Mouse (Mus musculus) heart, embryonic 11.5 days (tissue): ENCODE measurements around the gene Slc6a8. TPM values are rescaled to one million over a fixed set of nuclear protein-coding genes. Genes with fewer than 3 reads are reported as not detected.
A peak's percentile ranks its signal among the peaks of the same experiment; 100 is the strongest.

ENCODE experiments used
- ATAC-seq: fragments of 200-750 bp; cut with Nextera tagmentation; replicated peaks from 2 replicates; pipeline ENCODE4 v1.8.0; 2017; ENCODE audit warnings: moderate library complexity; ENCODE audit not compliant: insufficient number of reproducible peaks, low FRiP score, low TSS enrichment
- H3K27ac ChIP-seq: fragments of 300-500 bp; sonication (generic); 2 replicates; pipeline ENCODE4 v1.5.1; 2014; ENCODE audit warnings: mild to moderate bottlenecking, low read depth, low read length
- H3K27me3 ChIP-seq: fragments of 300-500 bp; sonication (generic); 2 replicates; pipeline ENCODE4 v1.6.1; 2014; ENCODE audit warnings: mild to moderate bottlenecking, low read length, mixed read lengths; ENCODE audit not compliant: control insufficient read depth, insufficient read depth
- H3K36me3 ChIP-seq: fragments of 300-500 bp; sonication (generic); 2 replicates; pipeline ENCODE4 v1.6.1; 2014; ENCODE audit warnings: mild to moderate bottlenecking, low read length, moderate library complexity, mixed read lengths; ENCODE audit not compliant: control insufficient read depth, insufficient read depth
- H3K4me1 ChIP-seq: fragments of 300-500 bp; sonication (generic); 2 replicates; pipeline ENCODE4 v1.6.1; 2014; ENCODE audit warnings: low read length; ENCODE audit not compliant: control insufficient read depth, insufficient read depth
- H3K4me2 ChIP-seq: fragments of 300-500 bp; sonication (generic); 2 replicates; pipeline ENCODE4 v1.6.1; 2014; ENCODE audit warnings: mild to moderate bottlenecking, moderate library complexity
- H3K4me3 ChIP-seq: fragments of 300-500 bp; sonication (generic); 2 replicates; pipeline ENCODE4 v1.5.1; 2014; ENCODE audit warnings: low read depth, low read length
- H3K9ac ChIP-seq: fragments of 300-500 bp; sonication (generic); 2 replicates; pipeline ENCODE4 v1.6.1; 2014; ENCODE audit warnings: mild to moderate bottlenecking, low read depth, low read length, moderate library complexity
- H3K9me3 ChIP-seq: fragments of 300-500 bp; sonication (generic); replicated peaks from 2 replicates; pipeline ENCODE4 v1.6.1; 2016; ENCODE audit warnings: low read length; ENCODE audit not compliant: control insufficient read depth
- WGBS: fragments of 180-500 bp; shearing (Covaris S2); extraction: QIAGEN DNeasy Blood & Tissue Kit; methylation state at CpG from one replicate; pipeline ENCODE4 v1.1.7; 2014; ENCODE audit not compliant: insufficient replicate concordance; 5-methylcytosine and 5-hydroxymethylcytosine counted together
- polyA plus RNA-seq: library from polyadenylated mRNA; unstranded; fragments of >200 nt; fragmentation: Nextera tagmentation; extraction: Ambion mirVana; gene quantifications from 2 replicates; pipeline ENCODE4 v1.2.1, GENCODE M21; 2014

Gene Slc6a8
- polyA plus RNA-seq, 1 experiment from 2014 or later = 8.2 TPM

GRCm38 (mm10) chrX:73672031-73672431 is 919 bp upstream of the Slc6a8 start:
- ATAC-seq = no peak

GRCm38 (mm10) chrX:73673619-73673967 is 643 bp downstream of the Slc6a8 start:
- Histone ChIP-seq H3K4me2 (peak overlapping the region; percentile 70), H3K4me1 (no peaks in the 10 kb centered on the region), H3K9ac (peak overlapping the region; percentile 66), H3K27ac (peak overlapping the region; percentile 74), H3K4me3 (peak overlapping the region; percentile 50), H3K27me3 (peaks cover 5% of the 10 kb centered on the region), H3K9me3 (no peaks in the 10 kb centered on the region), H3K36me3 (no peaks in the 10 kb centered on the region)
- WGBS = 25% methylated on average over 24 of the region's 42 CpGs
- no peak for ATAC-seq

More at GRCm38 (mm10) chrX:73672031-73672431, 919 bp upstream of the Slc6a8 start:
- WGBS = 55% methylated on average over 4 of the region's 4 CpGs
- no peak overlapping the region for H3K9ac ChIP-seq
- no peak overlapping the region for H3K4me3 ChIP-seq
- no peaks in the 10 kb centered on the region for H3K9me3 ChIP-seq
- H3K27me3 ChIP-seq = peaks cover 5% of the 10 kb centered on the region
- H3K36me3 ChIP-seq = no peaks in the 10 kb centered on the region
- H3K4me2 ChIP-seq = no peak overlapping the region
- no peaks in the 10 kb centered on the region for H3K4me1 ChIP-seq
- no peak overlapping the region for H3K27ac ChIP-seq

GRCm38 (mm10) chrX:73673968-73674661 is 1.2 kb downstream of the Slc6a8 start:
- peak; percentile 40; the same call in 1 of the 2 replicates for ATAC-seq
- peak overlapping the region; percentile 74; the same call in 1 of the 2 replicates for H3K27ac ChIP-seq
- no peaks in the 10 kb centered on the region for H3K4me1 ChIP-seq
- H3K27me3 ChIP-seq = peaks cover 5% of the 10 kb centered on the region
- no peaks in the 10 kb centered on the region for H3K9me3 ChIP-seq
- peak overlapping the region; percentile 70 for H3K4me2 ChIP-seq
- peak overlapping the region; percentile 66 for H3K9ac ChIP-seq
- H3K4me3 ChIP-seq = peak overlapping the region; percentile 50
- 29% methylated on average over 20 of the region's 20 CpGs for WGBS
- no peaks in the 10 kb centered on the region for H3K36me3 ChIP-seq

- Histone ChIP-seq H3K9ac (no peak overlapping the region), H3K4me1 (no peaks in the 10 kb centered on the region), H3K27ac (no peak overlapping the region), H3K4me2 (peak overlapping the region; percentile 70; the same call in 1 of the 2 replicates), H3K9me3 (no peaks in the 10 kb centered on the region), H3K36me3 (peaks cover under 1% of the 10 kb centered on the region; the same call in 1 of the 2 replicates), H3K27me3 (peaks cover 5% of the 10 kb centered on the region), H3K4me3 (no peak overlapping the region)
- ATAC-seq = no peak
- WGBS = 55% methylated on average over 2 of the region's 2 CpGs
Observed at GRCm38 (mm10) chrX:73675231-73675630, 2.3 kb downstream of the Slc6a8 start.

GRCm38 (mm10) chrX:73676668-73677067 is 3.7 kb downstream of the Slc6a8 start:
- 86% methylated on average over 4 of the region's 4 CpGs for whole genome bisulfite sequencing
- H3K36me3 ChIP-seq = peaks cover 4% of the 10 kb centered on the region; the same call in 1 of the 2 replicates
- ATAC-seq = no peak

GRCm38 (mm10) chrX:73684156-73684555 is 11.2 kb downstream of the Slc6a8 start:
- H3K27me3 ChIP-seq = no peaks in the 10 kb centered on the region; the same call in 1 of the 2 replicates
- H3K36me3 ChIP-seq = peaks cover 4% of the 10 kb centered on the region; the same call in 1 of the 2 replicates
- no peak overlapping the region for H3K4me2 ChIP-seq
- no peak overlapping the region for H3K27ac ChIP-seq
- H3K9ac ChIP-seq = no peak overlapping the region
- WGBS = 80% methylated on average over 2 of the region's 2 CpGs
- H3K4me3 ChIP-seq = no peak overlapping the region
- no peak for ATAC-seq
- H3K4me1 ChIP-seq = no peaks in the 10 kb centered on the region; the same call in 1 of the 2 replicates
- no peaks in the 10 kb centered on the region for H3K9me3 ChIP-seq

More at GRCm38 (mm10) chrX:73676668-73677067, 3.7 kb downstream of the Slc6a8 start:
- Histone ChIP-seq H3K9me3 (no peaks in the 10 kb centered on the region), H3K27ac (no peak overlapping the region), H3K4me2 (no peak overlapping the region), H3K4me3 (no peak overlapping the region), H3K27me3 (peaks cover 5% of the 10 kb centered on the region), H3K4me1 (no peaks in the 10 kb centered on the region), H3K9ac (no peak overlapping the region)

- no peak overlapping the region for H3K4me2 ChIP-seq
- no peaks in the 10 kb centered on the region; the same call in 1 of the 2 replicates for H3K27me3 ChIP-seq
- H3K27ac ChIP-seq = peak overlapping the region; percentile 76
- H3K9ac ChIP-seq = no peak overlapping the region
- no peak overlapping the region for H3K4me3 ChIP-seq
- H3K9me3 ChIP-seq = no peaks in the 10 kb centered on the region
- no peaks in the 10 kb centered on the region; the same call in 1 of the 2 replicates for H3K4me1 ChIP-seq
- peaks cover 4% of the 10 kb centered on the region; the same call in 1 of the 2 replicates for H3K36me3 ChIP-seq
- no peak for ATAC-seq
Observed at GRCm38 (mm10) chrX:73684978-73685377, 12.0 kb downstream of the Slc6a8 start.

GRCm38 (mm10) chrX:73685629-73686028 is 12.7 kb downstream of the Slc6a8 start:
- peak overlapping the region; percentile 76 for H3K27ac ChIP-seq
- H3K9me3 ChIP-seq = no peaks in the 10 kb centered on the region
- H3K4me3 ChIP-seq = no peak overlapping the region
- H3K4me1 ChIP-seq = no peaks in the 10 kb centered on the region; the same call in 1 of the 2 replicates
- H3K27me3 ChIP-seq = no peaks in the 10 kb centered on the region; the same call in 1 of the 2 replicates
- no peak overlapping the region for H3K4me2 ChIP-seq
- ATAC-seq = no peak
- no peaks in the 10 kb centered on the region for H3K36me3 ChIP-seq
- 55% methylated on average over 3 of the region's 3 CpGs for WGBS
- no peak overlapping the region for H3K9ac ChIP-seq
